Mouse (Mus musculus) ovary, postnatal 36 days (tissue): ENCODE data around the gene Cacnb3.
A peak's percentile ranks its signal among the peaks of the same experiment; 100 is the strongest.

Experiments
- DNase-seq: peaks from one replicate; pipeline ENCODE4 v3.0.0; 2022; ENCODE audit warnings: low spot score, mixed read lengths

The Cacnb3 gene

DNA sequence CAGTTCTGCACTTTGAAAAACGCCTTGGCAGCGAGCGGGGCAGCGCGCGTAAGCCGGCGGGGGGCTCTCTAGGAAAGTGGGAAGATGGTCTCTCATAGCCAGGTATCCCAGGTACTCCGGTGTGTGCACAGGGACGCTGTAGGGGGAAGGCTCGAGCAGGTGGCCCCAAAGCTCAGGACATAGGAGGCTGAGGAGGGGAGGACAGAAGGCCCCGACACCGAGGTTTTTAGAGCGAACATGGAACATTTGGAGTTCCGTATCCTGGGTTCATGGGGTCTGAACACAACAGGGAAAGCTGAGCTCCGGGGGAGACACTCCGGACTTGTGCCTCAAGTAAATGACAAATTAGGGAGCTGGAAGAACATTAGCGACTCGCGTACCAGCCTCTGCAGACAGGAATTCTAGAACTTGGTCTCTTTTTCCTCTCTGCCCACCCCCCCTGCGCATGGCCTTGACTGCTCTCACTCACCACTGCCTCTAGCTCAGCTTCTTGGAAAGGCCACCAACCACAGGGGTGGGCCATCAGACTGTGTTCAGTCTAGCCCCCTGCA is 4.7 kb downstream of the Cacnb3 start:
- peak; percentile 38 for DNase-seq

GRCm38 (mm10) chr15:98636517-98636916 is 5.9 kb downstream of the Cacnb3 start:
- DNase-seq = no peak

DNA sequence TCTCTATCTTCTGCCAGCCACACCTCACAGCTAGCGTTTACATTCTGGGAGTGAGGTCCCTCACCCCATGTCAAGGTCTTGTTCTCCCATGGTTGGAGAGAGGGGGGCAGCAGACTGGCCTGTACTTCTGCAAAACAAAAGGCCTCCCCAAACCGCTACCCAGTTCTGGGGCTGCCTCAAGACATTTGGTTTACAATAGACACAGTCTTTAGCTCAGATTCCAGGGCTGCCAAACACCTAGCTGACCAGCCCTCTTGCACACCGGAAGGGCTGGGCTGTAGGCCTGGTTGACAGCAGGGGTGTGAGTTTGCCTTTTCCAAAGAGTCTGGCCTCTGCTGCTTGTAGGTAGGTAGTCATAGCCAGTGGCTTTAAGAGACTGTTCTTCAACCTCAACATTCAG is 6.5 kb downstream of the Cacnb3 start:
- no peak for DNase-seq

GRCm38 (mm10) chr15:98640157-98640556 is 9.5 kb downstream of the Cacnb3 start:
- DNase-seq = no peak

GRCm38 (mm10) chr15:98644406-98644805 is 13.8 kb downstream of the Cacnb3 start:
- DNase-seq = no peak

GRCm38 (mm10) chr15:98645057-98646026 is 14.7 kb downstream of the Cacnb3 start:
- no peak for DNase-seq

- no peak for DNase-seq
Observed at GRCm38 (mm10) chr15:98646737-98647136, 16.1 kb downstream of the Cacnb3 start.

- no peak for DNase-seq
Observed at GRCm38 (mm10) chr15:98647308-98647707, 16.7 kb downstream of the Cacnb3 start.

- DNase-seq = no peak
Observed at GRCm38 (mm10) chr15:98648071-98648470, 17.4 kb downstream of the Cacnb3 start.

- no peak for DNase-seq
Observed at GRCm38 (mm10) chr15:98651431-98651830, 20.8 kb downstream of the Cacnb3 start.

DNA sequence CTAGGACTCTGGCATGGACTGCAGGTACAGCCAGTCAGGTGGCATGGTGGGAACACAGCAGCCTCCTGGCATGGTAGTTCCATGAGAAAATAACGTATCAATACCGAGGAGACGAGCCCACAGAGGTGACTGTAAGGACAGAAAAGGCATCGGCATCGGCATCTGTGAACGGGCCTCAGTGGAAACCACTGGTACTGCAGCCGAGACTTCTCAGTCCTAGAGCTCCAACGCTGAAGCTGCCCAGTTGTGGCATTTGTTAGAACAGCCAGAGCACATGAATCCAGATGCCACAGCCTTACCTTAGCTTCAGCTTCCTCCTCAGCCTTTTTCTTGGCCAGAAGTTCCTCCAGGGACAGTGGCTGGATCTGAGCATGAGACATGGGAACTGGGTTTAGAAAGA is 21.5 kb downstream of the Cacnb3 start:
- no peak for DNase-seq

GRCm38 (mm10) chr15:98656982-98657751 is 26.5 kb downstream of the Cacnb3 start:
- DNase-seq = no peak

GRCm38 (mm10) chr15:98662198-98662566 is 31.5 kb downstream of the Cacnb3 start:
- DNase-seq = no peak

GRCm38 (mm10) chr15:98662567-98663545 is 32.2 kb downstream of the Cacnb3 start, which contains the start of gene Ddx23:
TSS of gene Ddx23 (minus strand) at chr15:98662894.
- peak; percentile 93 for DNase-seq

DNA sequence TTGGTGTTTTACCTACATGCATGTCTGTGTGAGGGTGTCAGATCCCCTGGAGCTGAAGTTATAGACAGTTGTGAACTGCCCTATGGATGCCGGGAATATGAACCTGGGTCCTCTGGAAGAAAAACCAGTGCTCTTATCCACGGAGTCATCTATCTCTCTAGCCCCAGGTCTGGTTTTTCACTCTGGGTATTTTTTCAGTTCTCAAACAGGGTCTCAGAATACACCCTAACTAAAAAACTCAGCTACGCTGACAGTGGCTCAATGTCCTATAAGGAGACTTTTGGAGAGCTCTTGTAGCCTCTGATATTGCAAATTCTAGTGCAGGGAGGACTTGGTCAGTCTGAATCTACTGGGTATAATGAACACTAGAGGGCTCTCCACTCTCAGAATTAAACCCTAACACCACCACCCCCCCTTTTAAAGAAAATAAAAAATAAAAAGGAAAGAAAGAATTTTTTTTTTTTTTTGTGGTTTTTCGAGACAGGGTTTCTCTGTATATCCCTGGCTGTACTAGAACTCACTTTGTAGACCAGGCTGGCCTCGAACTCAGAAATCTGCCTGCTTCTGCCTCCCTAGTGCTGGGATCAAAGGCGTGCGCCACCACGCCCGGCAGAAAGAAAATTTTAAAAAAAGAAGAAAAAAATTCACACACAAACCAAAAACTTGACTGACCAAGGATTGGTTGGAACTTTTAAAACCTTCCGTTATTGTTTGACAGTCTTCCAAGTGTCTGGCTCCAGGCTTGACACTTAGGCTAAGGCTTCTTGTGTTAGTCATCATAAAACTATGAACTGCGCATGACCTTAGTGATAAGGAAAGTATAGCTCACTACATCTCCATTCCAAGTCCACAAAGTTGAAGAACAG is 33.6 kb downstream of the Cacnb3 start:
- DNase-seq = no peak

GRCm38 (mm10) chr15:98672592-98672991 is 42.0 kb downstream of the Cacnb3 start:
- DNase-seq = no peak

DNA sequence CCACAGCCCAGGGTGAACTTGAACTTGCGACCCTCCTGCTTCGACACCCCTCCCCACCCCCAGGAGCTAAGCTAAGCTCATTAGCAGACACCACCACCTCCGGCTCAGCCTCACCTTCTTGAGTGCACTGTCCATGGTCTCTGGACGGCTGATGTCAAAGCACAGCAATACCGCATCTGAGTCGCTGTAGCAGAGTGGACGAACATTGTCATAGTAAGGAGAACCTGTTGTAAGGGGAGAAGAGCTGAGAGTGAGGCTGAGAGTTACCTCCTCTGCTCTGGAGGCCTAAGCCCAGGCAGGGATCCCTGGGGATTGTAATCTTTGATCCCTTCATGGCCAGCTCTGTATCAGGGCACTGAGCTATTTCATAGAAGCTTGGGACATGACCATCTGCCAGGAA is 43.1 kb downstream of the Cacnb3 start:
- no peak for DNase-seq

- DNase-seq = no peak
Observed at GRCm38 (mm10) chr15:98674284-98674993, 43.8 kb downstream of the Cacnb3 start.

DNA sequence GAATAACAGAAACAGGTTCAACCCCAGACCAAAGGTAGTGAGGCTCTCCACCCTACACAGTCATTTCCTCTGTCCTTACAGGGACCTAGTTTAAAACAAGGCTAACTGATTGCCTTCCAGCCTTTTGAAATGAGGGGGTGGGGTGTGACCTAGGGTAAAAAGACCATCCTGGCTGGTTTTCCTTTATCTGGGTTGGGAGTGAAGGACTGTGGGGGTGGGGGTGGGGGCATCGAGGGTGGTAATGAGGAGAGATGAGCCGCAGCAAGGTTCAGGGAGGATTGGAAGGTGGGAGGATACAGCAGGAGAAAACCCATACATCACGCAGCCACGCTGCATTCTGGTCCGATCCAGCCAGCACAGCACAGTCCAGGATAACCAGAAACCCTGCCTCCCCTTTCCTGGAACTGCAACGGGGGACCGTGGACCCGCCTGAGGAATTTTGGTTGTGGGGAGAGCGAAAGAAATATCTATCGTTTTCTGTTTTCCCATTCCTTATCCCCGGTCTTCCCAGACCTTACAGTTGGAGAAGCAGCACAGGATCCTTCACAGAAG is 44.4 kb downstream of the Cacnb3 start:
- no peak for DNase-seq
